In genomic region chr19:44292083-44292482, GRCm38 (mm10) we compare ENCODE assay signal across 9 mouse cellular contexts. TPM values are rescaled to one million over a fixed set of nuclear protein-coding genes. Genes with fewer than 3 reads are reported as not detected.
DNase-seq lines count a peak whose midpoint lies in the region; ATAC-seq and TF ChIP-seq lines count a peak whose summit lies in the region.
"Had no signal": no experiment of that assay in that cellular context is flagged by ENCODE, and none has a peak within 500 bp of the region (broad histone marks: within the 10 kb centered on the region; RNA-seq: fewer than 3 reads in every experiment).

No protein-coding gene starts in this region.

- no peak for TF ChIP-seq RAD21 in CH12.LX (IDR thresholded peaks at IDR 0.05; ENCODE audit: low read depth, low read length)

- peak overlapping the region; percentile 75; the same call in 1 of the 2 replicates for H3K9ac ChIP-seq in CH12.LX (ENCODE audit: insufficient read depth, low read depth)
- H3K9ac ChIP-seq in liver, embryonic 15.5 days: no peak overlapping the region

- peak overlapping the region; percentile 96 for H3K27ac ChIP-seq in heart, embryonic 10.5 days
- H3K27ac ChIP-seq in CH12.LX (ENCODE audit: insufficient read depth, low read depth): no peak overlapping the region
- peak overlapping the region; percentile 99 for H3K27ac ChIP-seq in hindbrain, embryonic 10.5 days
- peak overlapping the region; percentile 88 for H3K27ac ChIP-seq in liver, embryonic 15.5 days (replicated peaks)

- no peak for DNase-seq in heart, embryonic 10.5 days (ENCODE audit: low spot score)
- no peak for DNase-seq in heart, adult 18-20 months
- no peak for DNase-seq in CH12.LX (ENCODE audit: extremely low read depth)
- no peak for DNase-seq in hindbrain, embryonic 10.5 days (ENCODE audit: low spot score)
- no peak for DNase-seq in testis, postnatal 14 days (ENCODE audit: low spot score)
- DNase-seq in layer of hippocampus, adult 18-20 months (ENCODE audit: low spot score in 2 of 2): no peak
- no peak for DNase-seq in gastrocnemius, postnatal 4 days (ENCODE audit: low spot score in 2 of 2)
- DNase-seq: B cell, adult 2 months had no signal

- dilution Hi-C loops in CH12.LX (cut with MboI; ENCODE audit: extremely low pct_ligation_motif_present, extremely low pct_unique_long_range_greater_than_20kb, low sequenced_read_pairs): no loop called here

- H3K9me3 ChIP-seq in heart, embryonic 10.5 days: no peaks in the 10 kb centered on the region
- no peaks in the 10 kb centered on the region for H3K9me3 ChIP-seq in CH12.LX (replicated peaks; ENCODE audit: low read length)
- H3K9me3 ChIP-seq in hindbrain, embryonic 10.5 days: no peaks in the 10 kb centered on the region
- no peaks in the 10 kb centered on the region for H3K9me3 ChIP-seq in liver, embryonic 15.5 days (replicated peaks)

- 85% methylated on average over 2 of the region's 2 CpGs for WGBS in heart, embryonic 10.5 days
- 84% methylated on average over 2 of the region's 2 CpGs for WGBS in hindbrain, embryonic 10.5 days
- 70% methylated on average over 2 of the region's 2 CpGs for WGBS in liver, embryonic 15.5 days (ENCODE audit: insufficient replicate concordance)

- TF ChIP-seq EP300 in CH12.LX (IDR thresholded peaks at IDR 0.05; ENCODE audit: low read length): no peak

- TF ChIP-seq CTCF in CH12.LX (conservative IDR thresholded peaks at IDR 0.05 in 1 of 2, IDR thresholded peaks at IDR 0.05 in 1 of 2; ENCODE audit: low read depth in 2 of 2, low read length in 2 of 2): no peak

- peaks cover 31% of the 10 kb centered on the region for H3K79me2 ChIP-seq in CH12.LX (replicated peaks; ENCODE audit: control insufficient read depth, extremely low read depth, insufficient read depth, poor library complexity, severe bottlenecking)

- peaks cover 22% of the 10 kb centered on the region for H3K36me3 ChIP-seq in heart, embryonic 10.5 days
- H3K36me3 ChIP-seq in CH12.LX (replicated peaks in 1 of 2; ENCODE audit: control insufficient read depth in 1 of 2, insufficient read depth in 1 of 2, low read length in 1 of 2): peaks cover 18 to 28% of the 10 kb centered on the region in 2 experiments
- peaks cover 24% of the 10 kb centered on the region for H3K36me3 ChIP-seq in hindbrain, embryonic 10.5 days
- peaks cover 22% of the 10 kb centered on the region for H3K36me3 ChIP-seq in liver, embryonic 15.5 days (replicated peaks)

- in situ Hi-C loops in CH12.LX (cut with MboI; ENCODE audit: low pct_ligation_motif_present, low pct_unique_long_range_greater_than_20kb, low sequenced_read_pairs): no loop called here

- no peak for ATAC-seq in liver, embryonic 15.5 days (ENCODE audit: insufficient read depth)

- peaks cover 58% of the 10 kb centered on the region for H3K4me1 ChIP-seq in heart, embryonic 10.5 days
- H3K4me1 ChIP-seq in CH12.LX (ENCODE audit: control insufficient read depth in 1 of 2, insufficient read depth in 2 of 2): peaks cover 7 to 23% of the 10 kb centered on the region in 2 experiments
- peaks cover 58% of the 10 kb centered on the region for H3K4me1 ChIP-seq in hindbrain, embryonic 10.5 days (replicated peaks)
- peaks cover 85% of the 10 kb centered on the region for H3K4me1 ChIP-seq in liver, embryonic 15.5 days (replicated peaks)

- H3K27me3 ChIP-seq in heart, embryonic 10.5 days (ENCODE audit: insufficient read depth, poor library complexity, severe bottlenecking): no peaks in the 10 kb centered on the region
- no peaks in the 10 kb centered on the region for H3K27me3 ChIP-seq in CH12.LX (replicated peaks)
- no peaks in the 10 kb centered on the region for H3K27me3 ChIP-seq in hindbrain, embryonic 10.5 days (ENCODE audit: insufficient read depth, poor library complexity, severe bottlenecking)
- H3K27me3 ChIP-seq in liver, embryonic 15.5 days: no peaks in the 10 kb centered on the region

- no peak for TF ChIP-seq POLR2A in CH12.LX (IDR thresholded peaks at IDR 0.05; ENCODE audit: low read depth, low read length)

- H3K4me3 ChIP-seq in heart, embryonic 10.5 days: 0 out of 2 replicates have a peak overlapping the region, but pooled peaks have one; percentile 91
- H3K4me3 ChIP-seq in CH12.LX (replicated peaks in 1 of 3; ENCODE audit: low read depth in 2 of 3, low read length in 2 of 3, poor library complexity in 1 of 3): peak overlapping the region in 1 of 3 experiments; percentile 92
- H3K4me3 ChIP-seq in hindbrain, embryonic 10.5 days: peak overlapping the region; percentile 94
- H3K4me3 ChIP-seq in liver, embryonic 15.5 days (replicated peaks): no peak overlapping the region; the same call in 1 of the 2 replicates

- peak overlapping the region; percentile 84 for H3K4me2 ChIP-seq in CH12.LX (ENCODE audit: insufficient read depth, low read depth, poor library complexity, severe bottlenecking)
- H3K4me2 ChIP-seq in liver, embryonic 15.5 days: peak overlapping the region; percentile 93

TF ChIP-seq in CH12.LX, 34 proteins besides CTCF, POLR2A, EP300 and RAD21:
- TF ChIP-seq IRF4 (IDR thresholded peaks at IDR 0.05; ENCODE audit: low read depth, low read length): no peak
- TF ChIP-seq ZMIZ1 (IDR thresholded peaks at IDR 0.05; ENCODE audit: low read depth, low read length): no peak
- no peak for TF ChIP-seq SMC3 (IDR thresholded peaks at IDR 0.05; ENCODE audit: low read depth, low read length)
- TF ChIP-seq SIN3A (IDR thresholded peaks at IDR 0.05; ENCODE audit: low read length): no peak
- TF ChIP-seq ELF1 (IDR thresholded peaks at IDR 0.05; ENCODE audit: low read depth, low read length): no peak

RNA-seq across cellular contexts. Expression of gene Scd2, which starts 1.4 kb away (rescaled TPM):
- polyA plus RNA-seq in heart, embryonic 10.5 days (2016; fragmentation: Nextera tagmentation; extraction: Ambion mirVana): 195 and 207 TPM in 2 replicates
- 1 to 10 TPM; 9.1 to 9.4 TPM for total RNA-seq in heart, adult 18-20 months (2021)
- total RNA-seq in CH12.LX (2012; rRNA removed) (204 and 212 TPM in 2 replicates), CH12.LX (2014; rRNA removed) (123 and 205 TPM in 2 replicates)
- 274 and 408 TPM in 2 replicates for polyA plus RNA-seq in CH12.LX (2012; ENCODE audit: insufficient read length, low read depth)
- polyA plus RNA-seq in hindbrain, embryonic 10.5 days (2016; fragmentation: Nextera tagmentation; extraction: Ambion mirVana): 333 and 352 TPM in 2 replicates
- 108 and 124 TPM in 2 replicates for polyA plus RNA-seq in liver, embryonic 15.5 days (2015; fragmentation: Nextera tagmentation; extraction: Ambion mirVana)
- 100 to 1,000 TPM; 656 to 658 TPM for total RNA-seq in layer of hippocampus, adult 18-20 months (2021)
- 10 to 100 TPM; 81.6 to 87.3 TPM for total RNA-seq in gastrocnemius, postnatal 4 days (2021)

RNA-seq across cellular contexts. Expression of gene Scd4, which starts 40.8 kb away (rescaled TPM):
- 0.06 and 0.16 TPM in 2 replicates for polyA plus RNA-seq in heart, embryonic 10.5 days (2016; fragmentation: Nextera tagmentation; extraction: Ambion mirVana)
- 1 to 10 TPM; 4.3 to 7.8 TPM for total RNA-seq in heart, adult 18-20 months (2021)
- total RNA-seq in CH12.LX (2012; rRNA removed): 0.08 TPM in 1 of 2 replicates, not detected in the other
- 0.18 TPM in 1 of 2 replicates, not detected in the other for total RNA-seq in CH12.LX (2014; rRNA removed)
- polyA plus RNA-seq in CH12.LX (2012; ENCODE audit: insufficient read length, low read depth): 0.10 and 0.11 TPM in 2 replicates
- 0.09 TPM in 1 of 2 replicates, not detected in the other for polyA plus RNA-seq in hindbrain, embryonic 10.5 days (2016; fragmentation: Nextera tagmentation; extraction: Ambion mirVana)
- 0.03 TPM in 1 of 2 replicates, not detected in the other for polyA plus RNA-seq in liver, embryonic 15.5 days (2015; fragmentation: Nextera tagmentation; extraction: Ambion mirVana)
- 1 to 10 TPM; 2.2 to 2.4 TPM for total RNA-seq in layer of hippocampus, adult 18-20 months (2021)
- total RNA-seq in gastrocnemius, postnatal 4 days (2021): under 1 TPM; 0.62 to 0.71 TPM

Comparison
In these comparisons a context has a peak if more than half of its experiments do, and no peak if none do; other contexts are left out.
1. RNA of gene Scd2, which starts 1.4 kb away (total RNA-seq): 656 to 658 TPM in layer of hippocampus, adult 18-20 months, 123 to 212 TPM in CH12.LX and 81.6 to 87.3 TPM in gastrocnemius, postnatal 4 days; 9.1 to 9.4 TPM in heart, adult 18-20 months; every median in the first group is over 4 times any median in the second.